In the genomic region with DNA sequence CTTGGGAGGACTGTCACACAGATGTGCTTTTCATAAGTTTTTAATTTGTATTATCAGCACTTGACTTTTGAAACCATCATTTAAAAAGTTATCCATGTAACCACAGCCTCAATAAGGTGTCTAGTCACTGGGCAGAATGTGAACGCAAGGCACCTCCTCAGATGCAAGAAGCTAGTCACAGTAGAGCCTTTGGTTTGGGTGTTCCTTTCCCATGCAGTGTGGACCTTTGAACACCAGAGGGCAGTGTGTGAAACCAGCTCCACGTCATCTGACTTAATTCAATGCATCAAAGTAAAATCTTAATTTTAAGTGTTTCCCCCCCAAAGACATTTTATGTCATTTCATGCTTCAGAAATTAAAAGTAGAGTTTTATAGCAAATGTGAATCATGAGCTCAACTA, we compare ENCODE assay signal across 9 mouse cellular contexts.
DNase-seq lines count a peak whose midpoint lies in the region; ATAC-seq and TF ChIP-seq lines count a peak whose summit lies in the region.
"Had no signal": no experiment of that assay in that cellular context is flagged by ENCODE, and none has a peak within 500 bp of the region (broad histone marks: within the 10 kb centered on the region; RNA-seq: fewer than 3 reads in every experiment).

No protein-coding gene starts in this region.

- peaks cover 6% of the 10 kb centered on the region; the same call in 1 of the 2 replicates for H3K4me1 ChIP-seq in E14TG2a.4 (replicated peaks; ENCODE audit: low read depth, low read length)
- H3K4me1 ChIP-seq in heart, embryonic 10.5 days, result peaks cover 19% of the 10 kb centered on the region
- H3K4me1 ChIP-seq: liver, embryonic 15.5 days had no signal

- no peak overlapping the region for H3K27ac ChIP-seq in heart, embryonic 10.5 days
- H3K27ac ChIP-seq: liver, embryonic 15.5 days had no signal

- H3K4me3 ChIP-seq in E14TG2a.4 (replicated peaks; ENCODE audit: low read length), result no peak overlapping the region
- H3K4me3 ChIP-seq in heart, embryonic 10.5 days, result no peak overlapping the region
- H3K4me3 ChIP-seq: liver, embryonic 15.5 days had no signal

- WGBS in heart, embryonic 10.5 days, result 29% methylated on average over 2 of the region's 2 CpGs

- H3K9me3 ChIP-seq in E14TG2a.4 (ENCODE audit: low read length), result no peaks in the 10 kb centered on the region
- no peaks in the 10 kb centered on the region for H3K9me3 ChIP-seq in heart, embryonic 10.5 days
- H3K9me3 ChIP-seq: liver, embryonic 15.5 days had no signal

- H3K27me3 ChIP-seq in E14TG2a.4 (ENCODE audit: insufficient read depth, low read length), result no peaks in the 10 kb centered on the region
- H3K27me3 ChIP-seq in heart, embryonic 10.5 days (ENCODE audit: insufficient read depth, poor library complexity, severe bottlenecking), result no peaks in the 10 kb centered on the region
- H3K27me3 ChIP-seq: liver, embryonic 15.5 days had no signal

- DNase-seq in adrenal gland, adult 8-10 months, result peak; percentile 45
- DNase-seq in embryo, embryonic 11 days, result peak; percentile 71
- DNase-seq in heart, embryonic 10.5 days (ENCODE audit: low spot score), result peak; percentile 81
- DNase-seq in layer of hippocampus, postnatal 25 days (ENCODE audit: extremely low spot score in 1 of 2, low spot score in 1 of 2), result peak; percentile 71 to 89
- DNase-seq in mesoderm, embryonic 11.5 days (ENCODE audit: low read depth, low spot score), result peak; percentile 75
- peak; percentile 80 for DNase-seq in right cerebral cortex, postnatal 4 days

- ATAC-seq in activated CD4-positive, CD25-positive, alpha-beta regulatory T cell, adult 4 months, result no peak

- peak; percentile 86 for TF ChIP-seq CTCF in E14TG2a.4 (conservative IDR thresholded peaks at IDR 0.05; ENCODE audit: low read length)

- H3K36me3 ChIP-seq in E14TG2a.4 (ENCODE audit: insufficient read depth, low read length), result no peaks in the 10 kb centered on the region
- H3K36me3 ChIP-seq in heart, embryonic 10.5 days, result no peaks in the 10 kb centered on the region
- H3K36me3 ChIP-seq: liver, embryonic 15.5 days had no signal
